Mouse (Mus musculus): Measurements from ENCODE around the gene D6Ertd527e.

DNA sequence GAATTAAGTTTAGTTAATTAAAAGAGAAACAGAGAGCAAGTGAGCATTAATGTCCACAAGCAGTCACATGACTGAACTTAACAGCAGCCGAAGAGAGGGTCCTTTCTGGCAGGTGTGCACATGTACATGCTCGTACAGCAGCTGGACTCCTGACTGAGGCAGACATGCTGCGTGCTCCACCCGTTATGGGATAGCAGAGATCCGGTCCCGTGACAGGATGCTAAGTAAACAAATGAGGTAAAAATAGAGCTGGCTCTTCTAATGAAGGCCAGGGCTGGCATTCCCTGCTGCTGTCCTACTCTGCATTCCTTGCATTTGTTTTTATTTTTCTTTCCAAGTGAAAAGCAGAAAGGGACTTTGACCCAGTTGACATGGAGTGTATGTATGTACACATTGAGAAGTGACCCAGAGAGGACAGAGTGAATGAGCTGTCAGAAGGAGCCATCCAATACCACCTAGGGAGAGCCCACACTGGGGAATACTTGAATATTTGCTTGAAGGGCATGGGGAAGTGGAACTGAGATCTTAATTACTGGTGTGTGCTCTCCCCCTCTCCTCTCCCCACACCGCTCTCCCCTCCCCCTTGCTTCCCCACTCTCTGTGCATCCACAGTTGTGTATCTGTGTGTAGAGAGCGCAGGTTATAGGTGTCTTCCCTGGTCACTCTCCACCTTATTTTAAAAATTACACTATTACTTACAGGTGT, 22.7 kb downstream of the D6Ertd527e start:
- TF ChIP-seq POLR2A (IDR thresholded peaks at IDR 0.05; ENCODE audit: borderline replicate concordance, insufficient read depth, low read length) = no peak
- no peak for TF ChIP-seq CTCF (IDR thresholded peaks at IDR 0.05; ENCODE audit: borderline replicate concordance, insufficient read depth, low read depth, low read length)

Measured in cerebellum, adult 2 months (tissue).